Mouse (Mus musculus) B cell, adult 2 months (primary cell): ENCODE results near the gene Bysl.

ENCODE experiments used
- DNase-seq, 2 experiments: peaks; one replicate each; pipeline ENCODE4 v3.0.0; 2022

Bysl gene

DNA sequence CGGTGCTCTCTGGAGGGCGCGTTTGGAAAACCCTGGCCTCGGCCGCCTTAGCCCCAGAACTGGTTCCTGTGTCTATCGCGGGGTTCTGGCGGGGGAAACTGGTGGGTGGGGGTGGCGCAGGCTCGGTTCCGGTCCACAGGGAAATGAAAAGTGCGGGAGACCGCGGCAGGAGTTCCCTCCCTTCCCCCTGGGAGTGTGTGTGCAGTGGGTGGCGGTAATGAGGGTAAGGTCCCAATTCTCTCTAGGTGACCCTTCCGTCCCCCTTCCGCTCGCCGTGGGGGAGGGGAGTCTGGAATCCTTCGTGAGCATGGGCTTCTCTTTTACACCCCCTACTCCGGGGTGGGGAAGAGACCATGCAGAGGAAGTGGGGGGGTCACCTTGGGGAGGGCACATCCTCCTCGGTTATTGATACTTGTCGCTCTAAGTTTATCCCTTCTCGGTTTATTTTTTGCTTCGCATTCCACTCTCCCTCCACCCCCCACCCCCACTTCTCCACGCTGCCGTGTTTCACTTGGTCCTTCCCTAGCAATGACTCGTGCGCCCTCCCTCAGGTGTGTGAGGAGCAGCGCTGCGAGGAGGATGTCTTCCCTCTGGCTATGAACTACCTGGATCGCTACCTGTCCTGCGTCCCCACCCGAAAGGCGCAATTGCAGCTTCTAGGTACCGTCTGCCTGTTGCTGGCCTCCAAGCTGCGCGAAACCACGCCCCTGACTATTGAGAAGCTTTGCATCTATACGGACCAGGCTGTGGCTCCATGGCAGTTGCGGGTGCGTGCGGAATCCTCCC is 16.9 kb downstream of the Bysl start:
- peak; percentile 42 for DNase-seq

GRCm38 (mm10) chr17:47593854-47594182 is 17.5 kb downstream of the Bysl start:
- peak in 1 of 2 experiments; percentile 22 for DNase-seq

- peak; percentile 95 for DNase-seq
These were observed 18.0 kb downstream of the Bysl start for GRCm38 (mm10) chr17:47593215-47593853.

GRCm38 (mm10) chr17:47591073-47591472 is 20.2 kb downstream of the Bysl start:
- no peak for DNase-seq

DNA sequence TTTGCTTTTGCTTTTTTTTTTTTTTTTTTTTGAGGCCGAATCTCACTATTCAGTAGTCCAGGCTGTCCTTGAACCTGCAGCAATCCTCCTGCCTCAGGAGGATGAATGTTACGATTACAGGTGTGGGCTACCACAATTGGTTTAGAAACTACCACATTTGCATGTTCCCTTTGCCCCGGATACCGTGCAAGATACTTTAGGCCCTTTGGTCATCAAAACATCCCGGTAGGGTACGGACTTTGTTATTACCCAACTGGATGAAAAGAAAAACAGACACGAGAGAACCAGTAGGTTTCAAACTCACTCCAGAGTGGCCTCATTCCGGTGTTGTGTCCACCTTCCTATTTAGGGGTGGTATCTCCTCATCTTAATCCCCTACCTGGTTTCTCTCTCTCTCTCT is 22.8 kb downstream of the Bysl start:
- DNase-seq, result no peak

DNA sequence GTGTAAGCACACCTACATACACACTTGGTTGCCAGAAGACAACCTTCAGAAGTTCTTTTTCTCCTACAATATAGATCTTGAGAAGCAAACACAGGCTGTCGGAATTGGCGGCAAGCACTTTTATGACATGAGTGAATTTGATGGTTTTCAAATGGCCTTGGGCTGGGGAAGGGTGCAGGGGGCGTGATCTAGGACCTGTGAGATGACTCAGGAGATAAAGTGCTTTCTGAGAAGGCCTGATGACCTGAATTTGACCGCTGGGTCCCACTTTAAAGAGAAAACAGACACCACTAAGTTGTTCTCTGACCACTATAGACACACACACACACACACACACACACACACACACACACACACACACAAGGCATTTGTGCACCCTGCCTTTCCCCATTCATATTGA is 30.3 kb downstream of the Bysl start:
- DNase-seq, result no peak

GRCm38 (mm10) chr17:47578655-47579054 is 32.6 kb downstream of the Bysl start:
- no peak for DNase-seq

- no peak for DNase-seq
These were observed 36.5 kb downstream of the Bysl start for GRCm38 (mm10) chr17:47574830-47575229.

- no peak for DNase-seq
These were observed 37.3 kb downstream of the Bysl start for GRCm38 (mm10) chr17:47574028-47574427.

GRCm38 (mm10) chr17:47572436-47572835 is 38.9 kb downstream of the Bysl start:
- DNase-seq, result no peak

DNA sequence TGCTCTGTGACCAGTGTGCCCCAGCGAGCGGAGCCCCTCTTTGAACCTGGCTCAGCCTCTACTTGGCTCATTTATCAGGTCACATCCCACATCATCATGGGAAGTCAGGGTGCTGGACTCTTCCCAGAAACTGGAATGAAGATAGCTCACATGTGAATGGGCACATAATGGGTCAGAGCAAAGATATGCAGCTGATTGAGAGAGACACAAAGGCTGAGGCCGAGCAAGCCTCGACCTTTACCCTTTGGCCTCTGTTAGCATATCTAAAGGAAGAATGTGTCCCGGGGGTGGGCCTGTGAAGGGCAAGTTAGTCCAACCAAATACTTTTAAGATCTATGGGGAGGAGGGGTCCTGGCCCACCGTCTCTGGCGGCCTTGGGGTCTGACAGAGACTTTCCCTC is 39.7 kb downstream of the Bysl start:
- no peak for DNase-seq

DNA sequence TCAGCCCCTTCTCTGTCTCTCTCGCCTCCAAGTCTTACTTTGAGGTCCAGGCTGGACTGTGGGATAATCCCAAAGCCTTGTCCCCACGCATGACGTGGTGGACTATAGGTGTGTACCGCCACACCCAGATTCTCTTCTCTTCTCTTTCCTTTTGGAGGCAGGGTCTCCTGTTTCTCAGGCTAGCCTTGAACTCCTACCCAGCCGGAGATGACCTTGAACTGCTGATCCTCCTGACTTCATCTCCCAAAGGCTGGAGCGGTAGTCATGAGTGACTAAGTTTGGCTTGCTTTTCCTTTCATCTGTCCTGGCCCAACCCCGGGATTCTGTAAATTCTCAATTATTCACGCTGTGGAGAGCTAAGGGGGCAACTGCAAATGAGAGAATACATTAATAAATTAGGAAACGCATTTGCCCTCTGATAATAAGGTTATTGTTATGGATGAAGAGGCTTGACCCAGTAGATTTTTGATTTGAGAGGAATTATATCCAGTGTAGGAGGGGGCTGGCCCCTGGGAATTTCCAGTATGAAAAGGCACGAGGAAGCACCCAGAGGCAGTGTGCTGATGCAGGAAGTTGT is 42.3 kb downstream of the Bysl start:
- DNase-seq, result no peak

DNA sequence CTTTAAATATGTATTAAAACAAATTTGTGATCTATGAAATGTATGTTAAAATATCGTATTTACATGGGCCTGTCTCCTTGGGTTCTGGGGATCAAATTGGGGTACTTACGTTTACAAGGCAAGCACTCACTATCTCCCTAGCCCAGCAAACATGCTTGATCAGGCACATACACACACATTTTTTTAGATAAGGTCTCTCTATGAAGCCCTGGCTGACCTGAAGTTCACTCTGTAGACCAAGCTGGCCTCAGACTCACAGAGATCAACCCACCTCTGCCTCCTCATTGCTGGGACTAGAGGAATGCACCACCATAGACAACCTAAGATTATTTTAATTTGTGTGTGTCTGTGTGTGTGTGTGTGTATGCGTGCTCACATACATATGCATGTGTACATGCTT is 42.9 kb downstream of the Bysl start:
- DNase-seq, result no peak

GRCm38 (mm10) chr17:47567271-47567670 is 44.0 kb downstream of the Bysl start:
- no peak for DNase-seq

DNA sequence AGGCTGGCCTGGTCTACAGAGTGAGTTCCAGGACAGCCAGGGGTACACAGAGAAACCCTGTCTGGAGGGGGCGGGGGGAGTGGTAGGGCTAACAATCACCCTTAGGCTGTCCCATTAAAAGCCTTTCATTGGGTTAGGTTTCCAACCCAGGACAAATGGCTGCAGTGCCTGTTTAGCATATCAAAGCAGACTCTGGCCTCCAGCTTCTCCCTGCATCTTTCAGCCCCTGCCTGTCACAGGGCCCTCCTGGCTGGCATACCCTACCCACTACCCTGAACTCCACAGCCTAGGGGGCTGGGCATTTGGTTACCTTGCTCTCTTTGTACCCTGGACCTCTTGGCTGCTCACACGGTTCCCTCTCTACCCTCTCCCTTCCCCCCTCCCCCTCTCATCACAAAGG is 45.2 kb downstream of the Bysl start:
- DNase-seq, result no peak

GRCm38 (mm10) chr17:47564612-47565011 is 46.7 kb downstream of the Bysl start:
- no peak for DNase-seq

- no peak for DNase-seq
These were observed 48.4 kb downstream of the Bysl start for GRCm38 (mm10) chr17:47562875-47563274.

GRCm38 (mm10) chr17:47559726-47560125 is 51.6 kb downstream of the Bysl start:
- no peak for DNase-seq

- DNase-seq, result no peak
These were observed 54.1 kb downstream of the Bysl start for GRCm38 (mm10) chr17:47557179-47557578.

- peak; percentile 15 to 20 for DNase-seq
These were observed 56.7 kb downstream of the Bysl start for GRCm38 (mm10) chr17:47554621-47555020.

GRCm38 (mm10) chr17:47552994-47553393 is 58.3 kb downstream of the Bysl start:
- peak; percentile 24 to 31 for DNase-seq

GRCm38 (mm10) chr17:47551049-47551448 is 60.2 kb downstream of the Bysl start:
- DNase-seq, result no peak
